Mouse (Mus musculus) myocyte (in vitro differentiated cells): Measurements from ENCODE around the gene Klb. TPM values are rescaled to one million over a fixed set of nuclear protein-coding genes. Genes with fewer than 3 reads are reported as not detected.

Experiments used
- H3K27me3 ChIP-seq: one replicate; pipeline ENCODE4 v1.6.1; 2011; ENCODE audit not compliant: control insufficient read depth, insufficient read depth, insufficient read length
- H3K36me3 ChIP-seq: one replicate; pipeline ENCODE4 v1.6.1; 2011; ENCODE audit not compliant: control insufficient read depth, insufficient read depth
- H3K4me2 ChIP-seq: one replicate; pipeline ENCODE4 v1.6.1; 2011; ENCODE audit warnings: low read depth, control low read depth
- H3K4me3 ChIP-seq: one replicate; pipeline ENCODE4 v1.5.1; 2011; ENCODE audit warnings: mild to moderate bottlenecking, control low read depth, moderate library complexity
- H3K79me2 ChIP-seq: one replicate; pipeline ENCODE4 v1.6.1; 2011; ENCODE audit not compliant: control insufficient read depth, insufficient read depth
- H3ac ChIP-seq: one replicate; pipeline ENCODE4 v1.6.1; 2011; ENCODE audit not compliant: control insufficient read depth, insufficient read length
- CEBPB ChIP-seq: IDR thresholded peaks from 2 replicates; pipeline ENCODE4 v1.6.1; 2011; ENCODE audit warnings: mild to moderate bottlenecking, moderate library complexity; ENCODE audit not compliant: poor library complexity, insufficient read depth, severe bottlenecking
- E2F4 ChIP-seq: IDR thresholded peaks from one replicate; pipeline ENCODE4 v1.6.1; 2011; ENCODE audit warnings: mild to moderate bottlenecking, control low read depth, moderate library complexity; ENCODE audit not compliant: insufficient read depth
- MAX ChIP-seq: IDR thresholded peaks from one replicate; pipeline ENCODE4 v1.6.1; 2011; ENCODE audit warnings: low read depth, mild to moderate bottlenecking, control low read depth
- MYOD1 ChIP-seq, 3 experiments: IDR thresholded peaks; one replicate each; pipeline ENCODE4 v1.6.1; 2011; ENCODE audit warnings: control low read depth in 2 of 3, low read depth in 2 of 3, mild to moderate bottlenecking in 2 of 3, moderate library complexity in 1 of 3; ENCODE audit not compliant: insufficient read length in 2 of 3, control insufficient read depth in 1 of 3
- MYOG ChIP-seq, 3 experiments: IDR thresholded peaks; one replicate each; pipeline ENCODE4 v1.6.1; 2011; ENCODE audit warnings: control low read depth in 2 of 3, low read depth in 2 of 3, mild to moderate bottlenecking in 2 of 3; ENCODE audit not compliant: insufficient read length in 2 of 3, control insufficient read depth in 1 of 3, insufficient read depth in 1 of 3
- POLR2A ChIP-seq: IDR thresholded peaks from one replicate; pipeline ENCODE4 v1.6.1; 2011; ENCODE audit warnings: low read depth, mild to moderate bottlenecking, control low read depth, moderate library complexity; ENCODE audit not compliant: insufficient read length
- POLR2AphosphoS2 ChIP-seq: IDR thresholded peaks from one replicate; pipeline ENCODE4 v1.6.1; 2011; ENCODE audit warnings: low read depth, control low read depth; ENCODE audit not compliant: insufficient read length
- REST ChIP-seq: IDR thresholded peaks from one replicate; pipeline ENCODE4 v1.6.1; 2011; ENCODE audit warnings: mild to moderate bottlenecking, control low read depth, moderate library complexity; ENCODE audit not compliant: insufficient read depth, insufficient read length
- SRF ChIP-seq: IDR thresholded peaks from one replicate; pipeline ENCODE4 v1.6.1; 2011; ENCODE audit warnings: low read depth; ENCODE audit not compliant: control insufficient read depth, insufficient read length
- TCF12 ChIP-seq: IDR thresholded peaks from one replicate; pipeline ENCODE4 v1.6.1; 2011; ENCODE audit warnings: mild to moderate bottlenecking, control low read depth; ENCODE audit not compliant: poor library complexity, insufficient read depth, severe bottlenecking
- TCF3 ChIP-seq: IDR thresholded peaks from one replicate; pipeline ENCODE4 v1.6.1; 2011; ENCODE audit warnings: low read depth, control low read depth; ENCODE audit not compliant: insufficient read length
- USF1 ChIP-seq: IDR thresholded peaks from one replicate; pipeline ENCODE4 v1.6.1; 2011; ENCODE audit warnings: low read depth, mild to moderate bottlenecking, control low read depth, moderate library complexity
- polyA plus RNA-seq: library from polyadenylated mRNA; unstranded; fragments of >200 nt; fragmentation: generic; extraction: Trizol; gene quantifications from one replicate; pipeline ENCODE4 v1.2.1, GENCODE M21; 2012; ENCODE audit warnings: missing spikeins

Klb gene
- polyA plus RNA-seq, 1 experiment = 0.01 TPM

DNA sequence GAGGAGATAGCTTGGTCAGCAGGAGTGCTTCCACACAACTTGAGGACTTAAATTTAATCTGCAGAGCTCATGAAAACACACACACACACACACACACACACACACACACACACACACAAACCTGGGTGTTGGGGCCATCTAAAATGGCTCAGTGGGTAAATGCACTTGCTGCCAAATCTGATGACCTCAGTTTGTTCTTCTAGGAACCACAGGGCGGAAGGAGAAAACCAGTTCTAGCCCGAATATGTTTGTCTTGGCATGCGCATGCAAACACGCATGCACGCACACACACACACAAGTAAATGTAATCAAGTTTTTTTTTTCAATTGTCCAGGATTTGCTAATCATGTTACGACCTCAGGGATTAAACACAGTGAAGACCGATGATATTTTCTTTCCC, 23.4 kb downstream of the Klb start:
- TF ChIP-seq SRF = no peak
- TF ChIP-seq USF1 = no peak
- TF ChIP-seq E2F4 = no peak
- no peak for TF ChIP-seq POLR2A
- no peak for TF ChIP-seq MYOG (IDR thresholded peaks at IDR 0.05; ENCODE audit: control insufficient read depth in 1 of 3, insufficient read depth in 1 of 3, insufficient read length in 2 of 3, low read depth in 2 of 3)
- no peak for TF ChIP-seq REST
- TF ChIP-seq TCF12 = no peak
- TF ChIP-seq CEBPB = no peak
- no peak for TF ChIP-seq POLR2AphosphoS2
- no peak for TF ChIP-seq MYOD1 (IDR thresholded peaks at IDR 0.05; ENCODE audit: control insufficient read depth in 1 of 3, insufficient read length in 2 of 3, low read depth in 2 of 3)
- TF ChIP-seq MAX = no peak
- TF ChIP-seq TCF3 = no peak
- no peak overlapping the region for H3K4me3 ChIP-seq
- H3K27me3 ChIP-seq = peaks cover 33% of the 10 kb centered on the region
- H3ac ChIP-seq = no peak overlapping the region
- H3K4me2 ChIP-seq = no peak overlapping the region
- H3K79me2 ChIP-seq = no peaks in the 10 kb centered on the region
- no peaks in the 10 kb centered on the region for H3K36me3 ChIP-seq

- Histone ChIP-seq H3ac (no peak overlapping the region), H3K27me3 (peaks cover 4% of the 10 kb centered on the region), H3K36me3 (no peaks in the 10 kb centered on the region), H3K4me3 (no peak overlapping the region), H3K79me2 (no peaks in the 10 kb centered on the region), H3K4me2 (no peak overlapping the region)
- TF ChIP-seq E2F4 = no peak
- TF ChIP-seq USF1 = no peak
These were observed 26.6 kb downstream of the Klb start for GRCm38 (mm10) chr5:65374746-65375145.

GRCm38 (mm10) chr5:65385704-65386103, 37.6 kb downstream of the Klb start:
- peaks cover 39% of the 10 kb centered on the region for H3K36me3 ChIP-seq
- no peak overlapping the region for H3K4me2 ChIP-seq
- no peak overlapping the region for H3K4me3 ChIP-seq
- no peaks in the 10 kb centered on the region for H3K27me3 ChIP-seq
- no peak overlapping the region for H3ac ChIP-seq
- TF ChIP-seq SRF = no peak
- TF ChIP-seq CEBPB = no peak
- TF ChIP-seq TCF3 = no peak
- no peak for TF ChIP-seq MAX
- no peak for TF ChIP-seq USF1
- TF ChIP-seq POLR2A = no peak
- no peak for TF ChIP-seq MYOG (IDR thresholded peaks at IDR 0.05; ENCODE audit: control insufficient read depth in 1 of 3, insufficient read depth in 1 of 3, insufficient read length in 2 of 3, low read depth in 2 of 3)
- no peak for TF ChIP-seq REST
- TF ChIP-seq TCF12 = no peak
- no peak for TF ChIP-seq E2F4
- TF ChIP-seq POLR2AphosphoS2 = no peak
- H3K79me2 ChIP-seq = peaks cover 26% of the 10 kb centered on the region

- no peak overlapping the region for H3K4me2 ChIP-seq
- H3K27me3 ChIP-seq = no peaks in the 10 kb centered on the region
- H3K4me3 ChIP-seq = no peak overlapping the region
- TF ChIP-seq POLR2AphosphoS2 = peak; percentile 64
- no peak for TF ChIP-seq TCF12
- TF ChIP-seq MAX = no peak
- TF ChIP-seq SRF = no peak
- TF ChIP-seq REST = no peak
- peak; percentile 23 for TF ChIP-seq POLR2A
- TF ChIP-seq TCF3 = no peak
- H3K79me2 ChIP-seq = peaks cover 39% of the 10 kb centered on the region
- H3K36me3 ChIP-seq = peaks cover 39% of the 10 kb centered on the region
- no peak overlapping the region for H3ac ChIP-seq
These were observed 39.1 kb downstream of the Klb start for GRCm38 (mm10) chr5:65387008-65387867.
